Mouse (Mus musculus) neural tube, embryonic 15.5 days (tissue): ENCODE results near the gene Ddx39. TPM values are rescaled to one million over a fixed set of nuclear protein-coding genes. Genes with fewer than 3 reads are reported as not detected.

Experiments used
- ATAC-seq: fragments of 200-750 bp; cut with Nextera tagmentation; 2 replicates; pipeline ENCODE4 v1.8.0; 2017; ENCODE audit warnings: mild to moderate bottlenecking, moderate TSS enrichment, moderate library complexity; ENCODE audit not compliant: low FRiP score
- H3K27ac ChIP-seq: fragments of 300-500 bp; sonication (generic); replicated peaks from 2 replicates; pipeline ENCODE4 v1.5.1; 2015; ENCODE audit warnings: mild to moderate bottlenecking, inconsistent platforms
- H3K27me3 ChIP-seq: fragments of 300-500 bp; sonication (generic); replicated peaks from 2 replicates; pipeline ENCODE4 v1.6.1; 2015; ENCODE audit warnings: inconsistent platforms
- H3K36me3 ChIP-seq: fragments of 300-500 bp; sonication (generic); 2 replicates; pipeline ENCODE4 v1.6.1; 2015; ENCODE audit warnings: inconsistent platforms
- H3K4me1 ChIP-seq: fragments of 300-500 bp; sonication (generic); 2 replicates; pipeline ENCODE4 v1.6.1; 2015; ENCODE audit warnings: inconsistent platforms
- H3K4me2 ChIP-seq: fragments of 300-500 bp; sonication (generic); 2 replicates; pipeline ENCODE4 v1.6.1; 2015; ENCODE audit warnings: inconsistent platforms, mild to moderate bottlenecking, moderate library complexity
- H3K4me3 ChIP-seq: fragments of 300-500 bp; sonication (generic); replicated peaks from 2 replicates; pipeline ENCODE4 v1.5.1; 2015; ENCODE audit warnings: mild to moderate bottlenecking, inconsistent platforms
- H3K9ac ChIP-seq: fragments of 300-500 bp; sonication (generic); replicated peaks from 2 replicates; pipeline ENCODE4 v1.6.1; 2015; ENCODE audit warnings: mild to moderate bottlenecking, inconsistent platforms
- H3K9me3 ChIP-seq: fragments of 300-500 bp; sonication (generic); replicated peaks from 2 replicates; pipeline ENCODE4 v1.6.1; 2016; ENCODE audit warnings: inconsistent platforms
- WGBS: fragments of 180-500 bp; shearing (Covaris S2); methylation state at CpG from one replicate; pipeline ENCODE4 v1.1.7; 2015; ENCODE audit warnings: mixed read lengths; 5-methylcytosine and 5-hydroxymethylcytosine counted together
- polyA plus RNA-seq: library from polyadenylated mRNA; unstranded; fragments of >200 nt; fragmentation: Nextera tagmentation; extraction: Ambion mirVana; gene quantifications from 2 replicates; pipeline ENCODE4 v1.2.1, GENCODE M21; 2015

Ddx39 gene
- polyA plus RNA-seq, 1 experiment from 2014 or later: 86.5 TPM

- no peaks in the 10 kb centered on the region for H3K27me3 ChIP-seq
- peaks cover 75% of the 10 kb centered on the region for H3K36me3 ChIP-seq
- no peaks in the 10 kb centered on the region for H3K9me3 ChIP-seq
- no peak overlapping the region for H3K4me3 ChIP-seq
- no peaks in the 10 kb centered on the region for H3K4me1 ChIP-seq
- WGBS: 93% methylated on average over 9 of the region's 9 CpGs
- no peak overlapping the region for H3K27ac ChIP-seq
- H3K9ac ChIP-seq: no peak overlapping the region
- no peak overlapping the region for H3K4me2 ChIP-seq
- no peak for ATAC-seq
Measured at GRCm38 (mm10) chr8:83684517-83684916, 30.5 kb upstream of the Ddx39 start.

GRCm38 (mm10) chr8:83689264-83689663 is 25.7 kb upstream of the Ddx39 start:
- H3K27me3 ChIP-seq: no peaks in the 10 kb centered on the region
- no peak overlapping the region for H3K4me2 ChIP-seq
- WGBS: 92% methylated on average over 6 of the region's 6 CpGs
- H3K4me3 ChIP-seq: no peak overlapping the region
- H3K27ac ChIP-seq: no peak overlapping the region
- no peaks in the 10 kb centered on the region for H3K9me3 ChIP-seq
- no peak overlapping the region for H3K9ac ChIP-seq
- H3K4me1 ChIP-seq: no peaks in the 10 kb centered on the region
- ATAC-seq: no peak
- peaks cover 64% of the 10 kb centered on the region for H3K36me3 ChIP-seq

- Histone ChIP-seq H3K36me3 (peaks cover 34% of the 10 kb centered on the region), H3K4me1 (peaks cover 32% of the 10 kb centered on the region), H3K9ac (no peak overlapping the region), H3K4me2 (no peak overlapping the region), H3K27me3 (no peaks in the 10 kb centered on the region), H3K27ac (no peak overlapping the region), H3K9me3 (no peaks in the 10 kb centered on the region), H3K4me3 (no peak overlapping the region)
- WGBS: 83% methylated on average over 10 of the region's 10 CpGs
- no peak for ATAC-seq
Measured at GRCm38 (mm10) chr8:83693609-83694236, 21.3 kb upstream of the Ddx39 start.

GRCm38 (mm10) chr8:83694369-83695160 is 20.4 kb upstream of the Ddx39 start:
- no peak overlapping the region for H3K27ac ChIP-seq
- H3K27me3 ChIP-seq: no peaks in the 10 kb centered on the region
- no peak overlapping the region for H3K4me3 ChIP-seq
- no peak for ATAC-seq
- H3K9ac ChIP-seq: no peak overlapping the region
- WGBS: 90% methylated on average over 11 of the region's 11 CpGs
- H3K9me3 ChIP-seq: no peaks in the 10 kb centered on the region
- H3K4me1 ChIP-seq: peaks cover 36% of the 10 kb centered on the region
- H3K4me2 ChIP-seq: no peak overlapping the region
- H3K36me3 ChIP-seq: peaks cover 32% of the 10 kb centered on the region

- no peak overlapping the region for H3K4me3 ChIP-seq
- no peak overlapping the region for H3K9ac ChIP-seq
- H3K4me1 ChIP-seq: peaks cover 42% of the 10 kb centered on the region
- H3K9me3 ChIP-seq: no peaks in the 10 kb centered on the region
- no peaks in the 10 kb centered on the region for H3K27me3 ChIP-seq
- no peak overlapping the region for H3K4me2 ChIP-seq
- H3K36me3 ChIP-seq: peaks cover 23% of the 10 kb centered on the region
- ATAC-seq: no peak
- no peak overlapping the region for H3K27ac ChIP-seq
- WGBS: 89% methylated on average over 16 of the region's 17 CpGs
Measured at GRCm38 (mm10) chr8:83695351-83696106, 19.4 kb upstream of the Ddx39 start.

- Histone ChIP-seq H3K4me2 (peak overlapping the region; percentile 94), H3K9ac (peak overlapping the region; percentile 89), H3K4me1 (peaks cover 45% of the 10 kb centered on the region), H3K27ac (no peak overlapping the region; the same call in 1 of the 2 replicates), H3K36me3 (peaks cover 2% of the 10 kb centered on the region), H3K27me3 (no peaks in the 10 kb centered on the region), H3K9me3 (no peaks in the 10 kb centered on the region), H3K4me3 (peak overlapping the region; percentile 80)
- 61% methylated on average over 19 of the region's 19 CpGs for WGBS
- no peak for ATAC-seq
Measured at GRCm38 (mm10) chr8:83697374-83698220, 17.4 kb upstream of the Ddx39 start.

GRCm38 (mm10) chr8:83698291-83698660 is 16.7 kb upstream of the Ddx39 start:
- Histone ChIP-seq H3K4me3 (peak overlapping the region; percentile 80), H3K27ac (peak overlapping the region; percentile 74), H3K27me3 (no peaks in the 10 kb centered on the region), H3K9ac (peak overlapping the region; percentile 89), H3K36me3 (no peaks in the 10 kb centered on the region), H3K4me2 (peak overlapping the region; percentile 94), H3K4me1 (peaks cover 45% of the 10 kb centered on the region), H3K9me3 (no peaks in the 10 kb centered on the region)
- ATAC-seq: 0 out of 2 replicates have a peak, but pooled peaks have one; percentile 25
- WGBS: 7% methylated on average over 15 of the region's 15 CpGs

- H3K9me3 ChIP-seq: no peaks in the 10 kb centered on the region
- peak within 1 kb of the TSS; percentile 74 for H3K27ac ChIP-seq
- H3K9ac ChIP-seq: peak within 1 kb of the TSS; percentile 89
- H3K4me1 ChIP-seq: peaks cover 45% of the 10 kb centered on the region
- under 1% methylated on average over 62 of the region's 85 CpGs for WGBS
- H3K4me3 ChIP-seq: peak within 1 kb of the TSS; percentile 80
- peak within 1 kb of the TSS; percentile 94 for H3K4me2 ChIP-seq
- no peaks in the 10 kb centered on the region for H3K36me3 ChIP-seq
- peak; percentile 90 for ATAC-seq
- no peaks in the 10 kb centered on the region for H3K27me3 ChIP-seq
Measured at GRCm38 (mm10) chr8:83698661-83699453, 16.1 kb upstream of the Ddx39 start, which contains the start of gene Pkn1. Pkn1 (minus strand) TSS chr8:83699179.

GRCm38 (mm10) chr8:83699566-83699965 is 15.4 kb upstream of the Ddx39 start:
- 55% methylated on average over 9 of the region's 9 CpGs for WGBS
- no peaks in the 10 kb centered on the region for H3K27me3 ChIP-seq

GRCm38 (mm10) chr8:83700423-83701085 is 14.4 kb upstream of the Ddx39 start:
- Histone ChIP-seq H3K4me2 (no peak overlapping the region), H3K27me3 (no peaks in the 10 kb centered on the region), H3K4me1 (peaks cover 41% of the 10 kb centered on the region), H3K27ac (no peak overlapping the region), H3K4me3 (no peak overlapping the region), H3K36me3 (no peaks in the 10 kb centered on the region), H3K9me3 (no peaks in the 10 kb centered on the region), H3K9ac (no peak overlapping the region)
- ATAC-seq: no peak
- WGBS: 83% methylated on average over 9 of the region's 9 CpGs

More at GRCm38 (mm10) chr8:83699566-83699965, 15.4 kb upstream of the Ddx39 start:
- H3K36me3 ChIP-seq: no peaks in the 10 kb centered on the region
- peaks cover 45% of the 10 kb centered on the region for H3K4me1 ChIP-seq
- H3K9me3 ChIP-seq: no peaks in the 10 kb centered on the region
- ATAC-seq: no peak
- peak overlapping the region; percentile 89 for H3K9ac ChIP-seq
- peak overlapping the region; percentile 94 for H3K4me2 ChIP-seq
- H3K4me3 ChIP-seq: peak overlapping the region; percentile 80
- peak overlapping the region; percentile 74 for H3K27ac ChIP-seq
